Mouse (Mus musculus) T-helper 2 cell (primary cell): ENCODE results near the gene Elf1.
"Not testable (repeated sequence)": the region's sequence is repeated elsewhere in the genome, so short reads cannot be mapped to it uniquely, and the experiment has no call there.

Experiments
- in situ Hi-C: fragments of 300-600 bp; cut with MboI, MseI; formaldehyde crosslinking; loops from one replicate; pipeline ENCODE4 v1.15.1; 2025; ENCODE audit warnings: high pct_unique_total_duplicates

Gene Elf1

GRCm38 (mm10) chr14:79520612-79521011, 39.6 kb downstream of the Elf1 start:
- in situ Hi-C loops: no loop called here

DNA sequence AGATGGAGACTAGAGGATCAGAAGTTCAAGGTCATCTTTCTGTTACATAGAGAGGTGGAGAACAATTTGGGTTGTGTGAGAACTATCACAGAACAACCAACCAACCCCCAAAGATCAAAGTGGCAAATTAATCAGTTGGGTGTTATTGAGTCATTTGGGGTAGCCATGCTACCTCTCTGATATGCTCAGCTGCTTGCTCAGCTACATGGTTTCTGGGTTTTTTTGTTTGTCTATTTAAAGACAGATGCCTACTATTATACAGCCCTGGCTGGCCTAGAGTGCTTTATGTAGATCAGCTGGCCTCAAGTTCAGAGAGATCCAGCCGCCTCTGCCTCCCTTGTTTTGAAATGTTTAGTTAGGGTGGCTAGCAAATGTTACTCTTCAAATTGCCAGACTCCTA, 40.1 kb downstream of the Elf1 start:
- in situ Hi-C loops: no loop called here

GRCm38 (mm10) chr14:79521471-79522117, 40.6 kb downstream of the Elf1 start:
- in situ Hi-C loops: no loop called here

- in situ Hi-C loops: no loop called here
These were observed 41.4 kb downstream of the Elf1 start for GRCm38 (mm10) chr14:79522387-79522786.

GRCm38 (mm10) chr14:79526106-79526505, 45.1 kb downstream of the Elf1 start:
- in situ Hi-C loops: not testable (repeated sequence)

GRCm38 (mm10) chr14:79527704-79528103, 46.7 kb downstream of the Elf1 start:
- in situ Hi-C loops: no loop called here

DNA sequence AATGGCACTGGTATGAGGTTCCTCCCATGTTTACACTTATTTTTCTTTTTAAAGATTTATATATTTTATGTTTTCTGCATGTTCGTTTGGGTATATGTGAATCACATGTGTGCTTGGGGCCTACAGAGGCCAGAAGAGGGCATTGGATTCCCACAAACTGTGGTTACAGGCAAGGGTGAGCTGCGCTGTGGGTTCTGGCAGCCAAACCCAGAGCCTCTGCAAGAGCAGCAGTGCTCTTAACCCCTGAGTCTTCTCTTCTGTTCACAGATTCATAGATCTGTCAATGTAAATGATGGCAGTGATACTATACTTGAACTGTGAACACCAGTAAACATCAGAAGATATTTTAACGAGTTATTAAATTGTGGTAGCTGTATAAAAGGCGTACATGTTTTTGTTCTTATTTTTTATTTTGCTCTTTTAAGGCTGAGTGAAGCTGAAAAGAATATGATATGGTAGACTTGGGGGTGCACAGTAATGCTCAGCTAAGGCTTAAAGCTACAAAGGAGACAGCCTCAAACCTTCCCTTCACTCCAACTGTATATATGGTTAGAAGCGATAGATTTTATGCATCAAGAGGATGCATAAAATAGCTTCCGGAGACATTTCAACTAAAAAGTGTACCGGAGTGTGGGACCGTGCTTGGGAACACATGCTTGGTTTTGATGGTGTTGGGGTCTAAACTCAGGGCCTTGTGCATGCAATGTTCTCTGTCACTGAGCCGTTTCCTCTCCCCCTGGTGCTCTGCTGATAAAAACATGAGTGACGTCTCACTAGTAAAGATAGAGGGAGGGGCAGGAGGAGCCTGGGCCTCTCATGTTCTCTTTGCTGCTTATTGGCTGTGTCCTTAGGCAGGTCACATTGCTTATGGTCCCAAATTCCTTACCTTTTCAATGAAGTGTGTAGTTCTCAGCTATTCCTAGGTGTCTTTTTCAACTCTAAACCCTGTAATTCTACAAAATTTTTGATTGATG, 48.9 kb downstream of the Elf1 start:
- in situ Hi-C loops: no loop called here

DNA sequence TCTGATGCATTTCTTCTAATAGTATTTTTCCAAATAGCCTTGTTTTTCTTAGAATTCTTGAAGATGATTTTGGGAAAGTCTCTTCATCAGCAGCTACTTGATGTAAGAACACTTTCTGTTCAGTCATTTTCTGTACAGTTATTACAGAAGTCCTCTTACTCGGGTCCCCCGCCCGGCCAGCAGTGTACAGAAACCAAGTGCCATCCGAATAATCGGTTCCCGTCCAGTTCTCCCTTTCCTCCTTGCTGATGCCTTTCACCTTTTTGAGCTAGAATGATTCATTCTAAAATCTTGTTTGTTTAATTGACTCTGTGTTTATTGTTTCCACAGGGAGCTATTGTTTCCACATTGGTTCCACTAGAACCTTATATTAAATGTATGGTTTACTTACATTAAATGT, 49.8 kb downstream of the Elf1 start:
- in situ Hi-C loops: no loop called here

- in situ Hi-C loops: no loop called here
These were observed 51.2 kb downstream of the Elf1 start for GRCm38 (mm10) chr14:79532036-79532776.

DNA sequence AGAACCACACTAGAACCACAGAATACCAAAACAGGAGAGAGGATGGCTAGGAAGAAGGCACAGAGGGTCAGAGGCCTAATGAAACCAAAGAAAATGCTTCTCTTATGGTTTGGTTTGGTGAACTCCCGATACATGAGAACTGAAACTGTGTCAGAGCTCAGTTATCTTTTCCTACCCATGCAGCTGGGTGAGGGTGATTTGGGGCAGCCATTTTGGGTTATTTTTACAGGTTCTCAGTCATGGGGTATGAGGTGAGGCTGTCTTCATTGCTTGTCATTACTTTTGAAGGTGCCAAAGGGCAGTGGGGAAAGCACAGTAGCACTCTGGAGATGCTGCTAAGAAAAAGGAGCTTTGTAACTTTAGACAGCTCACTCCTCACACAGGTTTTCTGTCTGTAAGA, 52.4 kb downstream of the Elf1 start:
- in situ Hi-C loops: no loop called here

DNA sequence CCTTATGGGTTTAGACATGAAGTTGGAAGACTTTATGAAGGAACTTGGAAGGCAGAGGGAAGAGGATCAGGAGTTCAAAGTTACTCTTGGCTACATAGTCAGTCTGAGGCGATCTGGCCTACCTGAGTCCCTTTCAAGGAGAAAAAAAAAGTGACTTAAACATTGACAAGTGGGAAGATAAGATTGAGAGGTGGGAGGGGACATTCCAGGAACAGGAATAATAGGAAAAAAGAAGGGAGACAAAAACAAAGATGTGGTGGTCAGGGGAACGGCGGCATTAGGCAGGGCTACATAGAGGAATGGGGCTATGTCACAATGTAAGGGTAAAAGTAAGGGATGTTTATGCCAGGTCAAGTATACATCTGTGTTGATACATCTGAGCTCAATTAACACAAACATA, 53.2 kb downstream of the Elf1 start:
- in situ Hi-C loops: no loop called here

- in situ Hi-C loops: not testable (repeated sequence)
These were observed 53.7 kb downstream of the Elf1 start for GRCm38 (mm10) chr14:79534656-79535055.

- in situ Hi-C loops: no loop called here
These were observed 54.3 kb downstream of the Elf1 start for GRCm38 (mm10) chr14:79535318-79535717.

GRCm38 (mm10) chr14:79536011-79536410, 55.0 kb downstream of the Elf1 start:
- in situ Hi-C loops: no loop called here

GRCm38 (mm10) chr14:79536837-79537236, 55.8 kb downstream of the Elf1 start:
- in situ Hi-C loops: no loop called here

GRCm38 (mm10) chr14:79537463-79537862, 56.5 kb downstream of the Elf1 start:
- in situ Hi-C loops: no loop called here

DNA sequence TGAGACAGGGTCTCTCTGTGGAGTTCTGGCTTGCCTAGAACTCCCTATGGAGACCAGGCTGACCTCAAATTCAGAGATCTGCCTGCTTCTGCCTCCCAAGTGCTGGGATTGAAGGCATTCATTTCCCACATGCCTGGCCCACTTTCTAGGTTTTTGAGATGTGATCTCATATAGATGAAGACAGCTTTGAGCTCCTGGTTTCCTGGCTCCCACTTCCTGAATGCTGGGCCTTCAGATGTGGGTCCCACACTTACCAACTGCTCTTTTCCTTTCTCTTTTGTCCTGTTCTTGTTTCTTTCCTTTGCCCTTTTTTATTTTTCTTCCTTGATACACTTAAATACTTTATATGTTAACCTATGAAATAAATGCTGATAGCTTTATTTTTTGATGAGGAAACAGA, 56.9 kb downstream of the Elf1 start:
- in situ Hi-C loops: no loop called here

GRCm38 (mm10) chr14:79541606-79542005, 60.6 kb downstream of the Elf1 start:
- in situ Hi-C loops: loop anchor here (5.0 kb wide), 1 partner anchor 59 kb away; the partner anchor contains the start of genes Elf1 and Wbp4

DNA sequence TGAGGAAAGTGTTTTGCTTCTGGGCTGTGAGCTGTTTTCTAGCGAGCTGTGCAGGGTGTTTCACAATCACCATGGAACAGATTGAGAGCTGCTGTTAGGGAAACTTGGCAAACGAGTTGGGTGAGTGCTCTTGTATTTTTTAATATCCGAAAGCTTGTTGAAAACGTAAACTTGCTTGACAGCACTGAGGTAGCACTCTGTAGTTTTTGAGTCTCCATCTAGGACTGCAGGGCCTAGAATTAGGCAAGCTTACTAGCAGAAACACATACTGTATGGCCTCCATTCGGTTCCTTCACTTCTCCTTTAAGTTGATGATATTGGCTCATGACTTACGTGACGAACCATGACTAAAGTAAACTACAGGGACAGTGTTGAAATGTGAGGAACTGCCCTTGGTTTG, 68.3 kb downstream of the Elf1 start:
- in situ Hi-C loops: no loop called here

- in situ Hi-C loops: loop anchor here (10.0 kb wide), 1 partner anchor 157 kb away; the partner anchor contains the start of genes Mtrf1 and Naa16
These were observed 70.9 kb downstream of the Elf1 start for GRCm38 (mm10) chr14:79551929-79552328.

GRCm38 (mm10) chr14:79552854-79553253, 71.9 kb downstream of the Elf1 start:
- in situ Hi-C loops: loop anchor here (10.0 kb wide), 1 partner anchor 158 kb away; the partner anchor contains the start of genes Mtrf1 and Naa16

DNA sequence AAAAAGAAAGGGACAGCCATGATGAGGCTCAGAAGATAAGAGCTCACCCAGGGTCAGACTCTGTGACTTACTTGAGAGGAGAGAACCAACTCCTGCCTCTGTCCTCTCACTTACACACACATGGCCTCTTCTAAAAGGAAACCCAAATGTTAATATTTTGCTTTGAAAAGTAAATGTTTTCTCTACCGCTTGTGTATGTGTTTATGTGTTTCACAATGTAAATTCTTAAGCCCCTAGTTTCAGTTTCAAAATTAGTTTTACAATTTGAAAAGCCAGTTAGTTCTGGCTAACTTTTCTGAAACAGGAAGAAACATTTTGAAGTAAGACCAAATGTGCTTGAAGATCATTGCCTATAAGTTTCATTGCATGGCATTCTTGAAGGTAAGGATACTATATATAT, 76.8 kb downstream of the Elf1 start:
- in situ Hi-C loops: loop anchor here (10.0 kb wide), 1 partner anchor 163 kb away; the partner anchor contains the start of genes Mtrf1 and Naa16
